Mouse (Mus musculus): ENCODE results near the gene Dscaml1. TPM values are rescaled to one million over a fixed set of nuclear protein-coding genes. Genes with fewer than 3 reads are reported as not detected.

Dscaml1 gene
- polyA plus RNA-seq, 1 experiment from 2014 or later = 0.55 TPM

GRCm38 (mm10) chr9:45433119-45433518 lies 6.7 kb downstream of the Dscaml1 start:
- H3K4me2 ChIP-seq (ENCODE audit: low read length) = no peak overlapping the region
- peaks cover 0 to 10% of the 10 kb centered on the region in 2 experiments; a peak in 2 of 4 replicates for H3K4me1 ChIP-seq (ENCODE audit: control insufficient read depth in 2 of 2, insufficient read depth in 2 of 2, low read length in 2 of 2)
- H3K27me3 ChIP-seq (ENCODE audit: control insufficient read depth, insufficient read depth, low read length) = peaks cover 59% of the 10 kb centered on the region
- 81% methylated on average over 9 of the region's 9 CpGs for WGBS
- H3K36me3 ChIP-seq (ENCODE audit: control insufficient read depth, insufficient read depth, low read length) = no peaks in the 10 kb centered on the region
- no peak overlapping the region for H3K9ac ChIP-seq (ENCODE audit: low read length)
- H3K4me3 ChIP-seq (ENCODE audit: control insufficient read depth in 1 of 2, insufficient read depth in 1 of 2, low read depth in 1 of 2, low read length in 2 of 2) = no peak overlapping the region
- ATAC-seq (ENCODE audit: insufficient number of reproducible peaks, insufficient read depth, low FRiP score, low read depth) = no peak
- no peak overlapping the region for H3K27ac ChIP-seq (replicated peaks in 1 of 2; ENCODE audit: control insufficient read depth in 1 of 2, insufficient read depth in 1 of 2, low read depth in 2 of 2, low read length in 2 of 2)
- no peaks in the 10 kb centered on the region for H3K9me3 ChIP-seq (ENCODE audit: control insufficient read depth, low read length)

- H3K4me1 ChIP-seq (ENCODE audit: control insufficient read depth in 2 of 2, insufficient read depth in 2 of 2, low read length in 2 of 2) = peaks cover 0 to 10% of the 10 kb centered on the region in 2 experiments; a peak in 2 of 4 replicates
- no peak overlapping the region for H3K27ac ChIP-seq (replicated peaks in 1 of 2; ENCODE audit: control insufficient read depth in 1 of 2, insufficient read depth in 1 of 2, low read depth in 2 of 2, low read length in 2 of 2)
- no peak for ATAC-seq (ENCODE audit: insufficient number of reproducible peaks, insufficient read depth, low FRiP score, low read depth)
- peaks cover 56% of the 10 kb centered on the region for H3K27me3 ChIP-seq (ENCODE audit: control insufficient read depth, insufficient read depth, low read length)
- 78% methylated on average over 2 of the region's 2 CpGs for WGBS
- H3K9me3 ChIP-seq (ENCODE audit: control insufficient read depth, low read length) = no peaks in the 10 kb centered on the region
- H3K4me2 ChIP-seq (ENCODE audit: low read length) = no peak overlapping the region
- no peak overlapping the region for H3K4me3 ChIP-seq (ENCODE audit: control insufficient read depth in 1 of 2, insufficient read depth in 1 of 2, low read depth in 1 of 2, low read length in 2 of 2)
- no peak overlapping the region for H3K9ac ChIP-seq (ENCODE audit: low read length)
- no peaks in the 10 kb centered on the region for H3K36me3 ChIP-seq (ENCODE audit: control insufficient read depth, insufficient read depth, low read length)
Measured at GRCm38 (mm10) chr9:45434171-45434570, 7.7 kb downstream of the Dscaml1 start.

GRCm38 (mm10) chr9:45439025-45439424 lies 12.6 kb downstream of the Dscaml1 start:
- Histone ChIP-seq H3K4me2 (ENCODE audit: low read length) (no peak overlapping the region), H3K9me3 (ENCODE audit: control insufficient read depth, low read length) (no peaks in the 10 kb centered on the region), H3K9ac (ENCODE audit: low read length) (no peak overlapping the region), H3K36me3 (ENCODE audit: control insufficient read depth, insufficient read depth, low read length) (no peaks in the 10 kb centered on the region), H3K27me3 (ENCODE audit: control insufficient read depth, insufficient read depth, low read length) (peaks cover 26% of the 10 kb centered on the region; the same call in 1 of the 2 replicates), H3K4me3 (ENCODE audit: control insufficient read depth in 1 of 2, insufficient read depth in 1 of 2, low read depth in 1 of 2, low read length in 2 of 2) (no peak overlapping the region), H3K4me1 (ENCODE audit: control insufficient read depth in 2 of 2, insufficient read depth in 2 of 2, low read length in 2 of 2) (no peaks in the 10 kb centered on the region), H3K27ac (replicated peaks in 1 of 2; ENCODE audit: control insufficient read depth in 1 of 2, insufficient read depth in 1 of 2, low read depth in 2 of 2, low read length in 2 of 2) (no peak overlapping the region)
- WGBS = 64% methylated on average over 4 of the region's 4 CpGs
- ATAC-seq (ENCODE audit: insufficient number of reproducible peaks, insufficient read depth, low FRiP score, low read depth) = no peak

- H3K9me3 ChIP-seq (ENCODE audit: control insufficient read depth, low read length) = no peaks in the 10 kb centered on the region
- no peak overlapping the region for H3K4me3 ChIP-seq (ENCODE audit: control insufficient read depth in 1 of 2, insufficient read depth in 1 of 2, low read depth in 1 of 2, low read length in 2 of 2)
- H3K36me3 ChIP-seq (ENCODE audit: control insufficient read depth, insufficient read depth, low read length) = no peaks in the 10 kb centered on the region
- peaks cover 24% of the 10 kb centered on the region; the same call in 1 of the 2 replicates for H3K27me3 ChIP-seq (ENCODE audit: control insufficient read depth, insufficient read depth, low read length)
- ATAC-seq (ENCODE audit: insufficient number of reproducible peaks, insufficient read depth, low FRiP score, low read depth) = no peak
- H3K9ac ChIP-seq (ENCODE audit: low read length) = no peak overlapping the region
- no peaks in the 10 kb centered on the region for H3K4me1 ChIP-seq (ENCODE audit: control insufficient read depth in 2 of 2, insufficient read depth in 2 of 2, low read length in 2 of 2)
- 71% methylated on average over 16 of the region's 16 CpGs for WGBS
- no peak overlapping the region for H3K4me2 ChIP-seq (ENCODE audit: low read length)
- H3K27ac ChIP-seq (replicated peaks in 1 of 2; ENCODE audit: control insufficient read depth in 1 of 2, insufficient read depth in 1 of 2, low read depth in 2 of 2, low read length in 2 of 2) = no peak overlapping the region
Measured at GRCm38 (mm10) chr9:45440083-45440784, 13.8 kb downstream of the Dscaml1 start.

GRCm38 (mm10) chr9:45444251-45444798 lies 17.9 kb downstream of the Dscaml1 start:
- H3K36me3 ChIP-seq (ENCODE audit: control insufficient read depth, insufficient read depth, low read length) = no peaks in the 10 kb centered on the region
- peaks cover 29% of the 10 kb centered on the region for H3K27me3 ChIP-seq (ENCODE audit: control insufficient read depth, insufficient read depth, low read length)
- H3K27ac ChIP-seq (replicated peaks in 1 of 2; ENCODE audit: control insufficient read depth in 1 of 2, insufficient read depth in 1 of 2, low read depth in 2 of 2, low read length in 2 of 2) = no peak overlapping the region
- ATAC-seq (ENCODE audit: insufficient number of reproducible peaks, insufficient read depth, low FRiP score, low read depth) = no peak
- H3K9ac ChIP-seq (ENCODE audit: low read length) = no peak overlapping the region
- no peaks in the 10 kb centered on the region for H3K4me1 ChIP-seq (ENCODE audit: control insufficient read depth in 2 of 2, insufficient read depth in 2 of 2, low read length in 2 of 2)
- H3K9me3 ChIP-seq (ENCODE audit: control insufficient read depth, low read length) = no peaks in the 10 kb centered on the region
- WGBS = 76% methylated on average over 5 of the region's 5 CpGs
- H3K4me3 ChIP-seq (ENCODE audit: control insufficient read depth in 1 of 2, insufficient read depth in 1 of 2, low read depth in 1 of 2, low read length in 2 of 2) = no peak overlapping the region
- no peak overlapping the region for H3K4me2 ChIP-seq (ENCODE audit: low read length)

GRCm38 (mm10) chr9:45449658-45450057 lies 23.2 kb downstream of the Dscaml1 start:
- Histone ChIP-seq H3K4me3 (ENCODE audit: control insufficient read depth in 1 of 2, insufficient read depth in 1 of 2, low read depth in 1 of 2, low read length in 2 of 2) (no peak overlapping the region), H3K27ac (replicated peaks in 1 of 2; ENCODE audit: control insufficient read depth in 1 of 2, insufficient read depth in 1 of 2, low read depth in 2 of 2, low read length in 2 of 2) (no peak overlapping the region), H3K36me3 (ENCODE audit: control insufficient read depth, insufficient read depth, low read length) (no peaks in the 10 kb centered on the region), H3K4me1 (ENCODE audit: control insufficient read depth in 2 of 2, insufficient read depth in 2 of 2, low read length in 2 of 2) (no peaks in the 10 kb centered on the region), H3K4me2 (ENCODE audit: low read length) (no peak overlapping the region), H3K9me3 (ENCODE audit: control insufficient read depth, low read length) (no peaks in the 10 kb centered on the region), H3K27me3 (ENCODE audit: control insufficient read depth, insufficient read depth, low read length) (peaks cover 12% of the 10 kb centered on the region), H3K9ac (ENCODE audit: low read length) (no peak overlapping the region)
- 68% methylated on average over 4 of the region's 4 CpGs for WGBS
- no peak for ATAC-seq (ENCODE audit: insufficient number of reproducible peaks, insufficient read depth, low FRiP score, low read depth)

GRCm38 (mm10) chr9:45451346-45451745 lies 24.9 kb downstream of the Dscaml1 start:
- H3K4me3 ChIP-seq (ENCODE audit: control insufficient read depth in 1 of 2, insufficient read depth in 1 of 2, low read depth in 1 of 2, low read length in 2 of 2) = no peak overlapping the region
- ATAC-seq (ENCODE audit: insufficient number of reproducible peaks, insufficient read depth, low FRiP score, low read depth) = no peak
- H3K9ac ChIP-seq (ENCODE audit: low read length) = no peak overlapping the region
- WGBS = 81% methylated on average over 4 of the region's 4 CpGs
- H3K9me3 ChIP-seq (ENCODE audit: control insufficient read depth, low read length) = no peaks in the 10 kb centered on the region
- peaks cover 12% of the 10 kb centered on the region for H3K27me3 ChIP-seq (ENCODE audit: control insufficient read depth, insufficient read depth, low read length)
- no peak overlapping the region for H3K4me2 ChIP-seq (ENCODE audit: low read length)
- no peaks in the 10 kb centered on the region for H3K4me1 ChIP-seq (ENCODE audit: control insufficient read depth in 2 of 2, insufficient read depth in 2 of 2, low read length in 2 of 2)
- H3K36me3 ChIP-seq (ENCODE audit: control insufficient read depth, insufficient read depth, low read length) = no peaks in the 10 kb centered on the region
- no peak overlapping the region for H3K27ac ChIP-seq (replicated peaks in 1 of 2; ENCODE audit: control insufficient read depth in 1 of 2, insufficient read depth in 1 of 2, low read depth in 2 of 2, low read length in 2 of 2)
